Mouse (Mus musculus) limb, embryonic 10.5 days (tissue): ENCODE data around the gene Hydin. TPM values are rescaled to one million over a fixed set of nuclear protein-coding genes. Genes with fewer than 3 reads are reported as not detected.

Experiments
- DNase-seq: peaks from one replicate; pipeline ENCODE4 v3.0.0-alpha.2; 2017; ENCODE audit warnings: low spot score
- H3K27ac ChIP-seq: fragments of 300-500 bp; sonication (generic); 2 replicates; pipeline ENCODE4 v1.5.1; 2016; ENCODE audit warnings: mild to moderate bottlenecking
- H3K27me3 ChIP-seq: fragments of 300-500 bp; sonication (generic); 2 replicates; pipeline ENCODE4 v1.6.1; 2016; ENCODE audit warnings: low read depth, mild to moderate bottlenecking; ENCODE audit not compliant: poor library complexity, severe bottlenecking
- H3K36me3 ChIP-seq: fragments of 300-500 bp; sonication (generic); 2 replicates; pipeline ENCODE4 v1.6.1; 2016; ENCODE audit warnings: mild to moderate bottlenecking, moderate library complexity
- H3K4me1 ChIP-seq: fragments of 300-500 bp; sonication (generic); 2 replicates; pipeline ENCODE4 v1.6.1; 2016
- H3K4me3 ChIP-seq: fragments of 300-500 bp; sonication (generic); 2 replicates; pipeline ENCODE4 v1.5.1; 2016; ENCODE audit warnings: mild to moderate bottlenecking, moderate library complexity
- H3K9me3 ChIP-seq: fragments of 300-500 bp; sonication (generic); replicated peaks from 2 replicates; pipeline ENCODE4 v1.6.1; 2016; ENCODE audit warnings: mild to moderate bottlenecking
- WGBS: fragments of 180-500 bp; shearing (Covaris S2); methylation state at CpG from one replicate; pipeline ENCODE4 v1.1.7; 2016; 5-methylcytosine and 5-hydroxymethylcytosine counted together
- polyA plus RNA-seq: library from polyadenylated mRNA; unstranded; fragments of >200 nt; fragmentation: Nextera tagmentation; extraction: Ambion mirVana; gene quantifications from 2 replicates; pipeline ENCODE4 v1.2.1, GENCODE M21; 2016

Hydin gene
- polyA plus RNA-seq, 1 experiment from 2014 or later, result 0.01 TPM

DNA sequence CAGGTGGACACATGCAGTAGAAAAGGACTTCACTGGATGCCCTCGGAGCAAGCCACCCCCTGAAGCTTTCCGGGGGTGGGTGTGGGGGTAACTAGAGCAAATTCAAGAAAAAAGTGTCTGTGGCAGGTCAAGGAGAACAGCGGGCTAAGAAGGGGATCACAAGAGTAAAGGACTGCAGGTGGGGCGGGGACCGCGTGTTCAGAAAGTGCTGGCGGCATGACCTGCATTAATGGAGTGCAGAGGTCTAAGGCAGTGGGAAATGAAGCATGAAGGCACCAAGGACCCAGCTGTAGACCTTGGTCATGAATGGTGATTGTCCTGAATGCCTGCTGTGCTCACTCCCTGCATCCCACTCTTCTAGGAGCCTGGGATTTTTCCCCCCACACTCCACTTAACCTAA lies 151.0 kb downstream of the Hydin start:
- Histone ChIP-seq H3K27me3 (no peaks in the 10 kb centered on the region), H3K9me3 (no peaks in the 10 kb centered on the region), H3K36me3 (no peaks in the 10 kb centered on the region), H3K4me3 (no peak overlapping the region), H3K4me1 (peaks cover 20% of the 10 kb centered on the region), H3K27ac (no peak overlapping the region)
- 90% methylated on average over 7 of the region's 7 CpGs for WGBS
- DNase-seq, result no peak

DNA sequence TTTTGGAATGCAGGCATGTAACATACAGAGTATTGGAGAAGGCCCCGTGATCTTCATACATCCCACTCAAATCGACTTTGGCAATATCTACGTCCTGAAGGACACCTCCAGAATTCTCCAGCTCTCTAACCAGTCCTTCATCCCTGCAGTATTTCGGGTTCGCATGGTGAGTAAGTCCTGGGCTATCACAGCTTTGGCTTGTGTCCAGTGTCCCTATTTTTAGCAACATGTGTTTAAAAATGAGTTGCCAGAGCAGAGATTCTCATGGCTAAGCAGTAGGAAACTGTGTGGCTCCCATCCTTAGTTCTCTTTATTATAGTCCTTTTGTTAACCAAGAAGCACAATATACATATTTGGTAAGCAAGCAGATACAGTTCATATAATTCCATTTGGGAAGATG lies 152.9 kb downstream of the Hydin start:
- peaks cover 4% of the 10 kb centered on the region; the same call in 1 of the 2 replicates for H3K4me1 ChIP-seq
- H3K27me3 ChIP-seq, result no peaks in the 10 kb centered on the region
- H3K27ac ChIP-seq, result no peak overlapping the region
- H3K4me3 ChIP-seq, result no peak overlapping the region
- H3K36me3 ChIP-seq, result no peaks in the 10 kb centered on the region
- no peaks in the 10 kb centered on the region for H3K9me3 ChIP-seq
- WGBS, result 93% methylated on average over 5 of the region's 5 CpGs
- no peak for DNase-seq

DNA sequence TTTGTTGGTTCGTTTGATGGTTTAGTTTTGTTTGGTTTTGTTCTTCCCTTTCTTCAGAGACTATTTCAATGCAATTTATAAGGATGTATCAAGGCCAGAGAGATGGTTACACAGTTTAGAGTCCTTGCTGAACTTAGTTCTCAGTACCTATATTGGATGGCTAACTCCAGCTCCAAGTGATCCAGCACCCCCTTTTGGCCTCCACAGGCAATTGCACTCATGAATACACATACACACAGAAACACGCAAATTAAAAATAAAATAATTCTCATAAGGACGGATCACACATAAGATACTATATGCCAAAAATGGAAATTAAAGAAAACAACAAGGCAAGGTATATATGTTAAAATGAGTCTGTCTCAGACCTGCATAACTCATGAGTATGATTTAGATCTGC lies 153.4 kb downstream of the Hydin start:
- H3K9me3 ChIP-seq, result no peaks in the 10 kb centered on the region
- no peak overlapping the region for H3K27ac ChIP-seq
- DNase-seq, result no peak
- peaks cover under 1% of the 10 kb centered on the region; the same call in 1 of the 2 replicates for H3K4me1 ChIP-seq
- no peaks in the 10 kb centered on the region for H3K27me3 ChIP-seq
- H3K4me3 ChIP-seq, result no peak overlapping the region
- 86% methylated on average over 3 of the region's 3 CpGs for WGBS
- H3K36me3 ChIP-seq, result no peaks in the 10 kb centered on the region

- DNase-seq, result no peak
- H3K27me3 ChIP-seq, result no peaks in the 10 kb centered on the region
- no peaks in the 10 kb centered on the region for H3K9me3 ChIP-seq
- H3K36me3 ChIP-seq, result no peaks in the 10 kb centered on the region
- no peak overlapping the region for H3K4me3 ChIP-seq
- H3K4me1 ChIP-seq, result no peaks in the 10 kb centered on the region
- WGBS, result 90% methylated on average over 8 of the region's 8 CpGs
- no peak overlapping the region for H3K27ac ChIP-seq
Measured at GRCm38 (mm10) chr8:110424146-110424545, 157.4 kb downstream of the Hydin start.

- no peaks in the 10 kb centered on the region for H3K36me3 ChIP-seq
- no peaks in the 10 kb centered on the region for H3K9me3 ChIP-seq
- WGBS, result 92% methylated on average over 3 of the region's 3 CpGs
- no peaks in the 10 kb centered on the region for H3K27me3 ChIP-seq
- H3K4me1 ChIP-seq, result peaks cover 10% of the 10 kb centered on the region
- no peak overlapping the region for H3K27ac ChIP-seq
- DNase-seq, result no peak
- H3K4me3 ChIP-seq, result no peak overlapping the region
Measured at GRCm38 (mm10) chr8:110431340-110431739, 164.6 kb downstream of the Hydin start.

- H3K4me1 ChIP-seq, result 0 out of 2 replicates have a peak, but pooled peaks cover 3% of the 10 kb centered on the region
- no peak for DNase-seq
- no peak overlapping the region for H3K4me3 ChIP-seq
- WGBS, result 89% methylated on average over 4 of the region's 4 CpGs
- no peaks in the 10 kb centered on the region for H3K9me3 ChIP-seq
- H3K27me3 ChIP-seq, result no peaks in the 10 kb centered on the region
- no peaks in the 10 kb centered on the region for H3K36me3 ChIP-seq
- no peak overlapping the region for H3K27ac ChIP-seq
Measured at GRCm38 (mm10) chr8:110440528-110440927, 173.8 kb downstream of the Hydin start.

DNA sequence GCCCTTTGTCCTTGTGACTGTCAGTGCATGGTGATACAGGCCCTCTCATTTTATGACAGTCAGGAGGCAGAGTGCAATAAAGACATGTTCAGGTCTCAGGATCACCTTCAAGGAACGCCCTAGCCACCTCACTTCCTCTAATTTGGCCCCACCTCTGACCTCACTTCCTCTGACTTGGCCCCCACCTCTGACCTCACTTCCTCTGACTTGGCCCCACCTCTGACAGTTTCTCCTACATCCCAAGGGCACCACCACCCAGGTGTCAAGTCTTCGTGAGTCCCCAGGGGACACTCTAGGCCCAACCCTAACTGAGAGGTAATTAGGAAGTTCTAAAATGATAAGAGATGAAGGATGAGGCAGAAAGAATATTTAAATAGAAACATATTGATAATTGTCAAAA lies 177.5 kb downstream of the Hydin start:
- Histone ChIP-seq H3K27ac (no peak overlapping the region), H3K27me3 (no peaks in the 10 kb centered on the region), H3K36me3 (no peaks in the 10 kb centered on the region), H3K4me3 (no peak overlapping the region), H3K4me1 (0 out of 2 replicates have a peak, but pooled peaks cover 3% of the 10 kb centered on the region), H3K9me3 (no peaks in the 10 kb centered on the region)
- 75% methylated on average over 2 of the region's 2 CpGs for WGBS
- DNase-seq, result no peak

- DNase-seq, result no peak
- Histone ChIP-seq H3K36me3 (no peaks in the 10 kb centered on the region), H3K9me3 (no peaks in the 10 kb centered on the region), H3K4me3 (no peak overlapping the region), H3K27me3 (no peaks in the 10 kb centered on the region), H3K27ac (no peak overlapping the region), H3K4me1 (no peaks in the 10 kb centered on the region)
- 92% methylated on average over 6 of the region's 6 CpGs for WGBS
Measured at GRCm38 (mm10) chr8:110450463-110450862, 183.7 kb downstream of the Hydin start.

GRCm38 (mm10) chr8:110454466-110454865 lies 187.7 kb downstream of the Hydin start:
- Histone ChIP-seq H3K27ac (no peak overlapping the region), H3K4me1 (no peaks in the 10 kb centered on the region), H3K36me3 (no peaks in the 10 kb centered on the region), H3K4me3 (no peak overlapping the region), H3K27me3 (no peaks in the 10 kb centered on the region), H3K9me3 (no peaks in the 10 kb centered on the region)
- no peak for DNase-seq
- 91% methylated on average over 4 of the region's 4 CpGs for WGBS

DNA sequence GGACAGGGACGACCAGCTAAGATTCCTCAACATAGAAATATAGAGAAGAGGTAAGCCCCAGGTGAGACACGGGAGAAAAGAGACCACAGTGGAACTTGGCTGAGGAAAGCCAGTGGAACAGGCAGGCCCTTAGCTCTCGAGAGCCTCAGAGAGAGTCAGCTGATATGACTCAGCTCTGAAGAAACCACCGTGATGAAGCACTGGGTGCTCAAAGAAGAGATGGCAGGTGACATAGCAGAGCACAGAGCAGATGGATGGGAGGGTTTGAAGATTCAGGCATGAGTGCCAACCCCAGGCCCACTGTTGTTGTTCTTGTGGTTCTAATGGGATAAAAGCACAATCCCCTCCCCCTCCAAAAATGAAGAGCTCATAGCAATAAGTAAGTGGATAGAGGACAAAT lies 190.6 kb downstream of the Hydin start:
- H3K4me3 ChIP-seq, result no peak overlapping the region
- no peak for DNase-seq
- 82% methylated on average over 4 of the region's 4 CpGs for WGBS
- H3K27me3 ChIP-seq, result no peaks in the 10 kb centered on the region
- no peaks in the 10 kb centered on the region for H3K4me1 ChIP-seq
- no peaks in the 10 kb centered on the region for H3K36me3 ChIP-seq
- no peaks in the 10 kb centered on the region for H3K9me3 ChIP-seq
- H3K27ac ChIP-seq, result no peak overlapping the region

DNA sequence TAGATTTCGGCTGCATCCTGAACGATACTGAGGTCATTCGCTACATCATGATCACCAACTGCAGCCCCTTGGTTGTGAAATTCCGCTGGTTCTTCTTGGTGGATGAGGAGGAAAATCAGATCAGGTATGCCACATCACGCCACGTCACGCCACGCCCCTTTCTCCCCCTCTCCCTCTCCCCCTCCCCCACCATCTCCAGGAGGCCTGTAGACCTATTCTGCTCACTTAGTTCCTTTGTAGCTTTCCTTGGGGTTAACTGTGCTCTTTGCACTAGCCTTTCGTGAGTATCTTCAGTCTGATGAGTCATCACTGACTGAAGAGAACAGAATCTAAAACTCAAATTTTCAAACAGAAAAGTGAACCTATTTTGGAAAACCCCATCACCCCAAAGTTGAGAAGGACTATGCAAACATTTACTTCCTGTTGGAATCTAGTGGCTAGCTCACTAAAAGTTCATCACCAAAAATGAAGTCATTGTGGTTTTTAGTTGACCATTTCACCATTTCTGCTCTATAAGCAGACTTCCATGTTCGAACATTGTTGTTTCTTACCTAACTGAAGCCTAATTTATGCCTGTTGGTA lies 195.9 kb downstream of the Hydin start:
- no peaks in the 10 kb centered on the region for H3K27me3 ChIP-seq
- 91% methylated on average over 10 of the region's 10 CpGs for WGBS
- no peak overlapping the region for H3K4me3 ChIP-seq
- H3K36me3 ChIP-seq, result no peaks in the 10 kb centered on the region
- H3K4me1 ChIP-seq, result no peaks in the 10 kb centered on the region
- no peak for DNase-seq
- no peak overlapping the region for H3K27ac ChIP-seq
- no peaks in the 10 kb centered on the region for H3K9me3 ChIP-seq

DNA sequence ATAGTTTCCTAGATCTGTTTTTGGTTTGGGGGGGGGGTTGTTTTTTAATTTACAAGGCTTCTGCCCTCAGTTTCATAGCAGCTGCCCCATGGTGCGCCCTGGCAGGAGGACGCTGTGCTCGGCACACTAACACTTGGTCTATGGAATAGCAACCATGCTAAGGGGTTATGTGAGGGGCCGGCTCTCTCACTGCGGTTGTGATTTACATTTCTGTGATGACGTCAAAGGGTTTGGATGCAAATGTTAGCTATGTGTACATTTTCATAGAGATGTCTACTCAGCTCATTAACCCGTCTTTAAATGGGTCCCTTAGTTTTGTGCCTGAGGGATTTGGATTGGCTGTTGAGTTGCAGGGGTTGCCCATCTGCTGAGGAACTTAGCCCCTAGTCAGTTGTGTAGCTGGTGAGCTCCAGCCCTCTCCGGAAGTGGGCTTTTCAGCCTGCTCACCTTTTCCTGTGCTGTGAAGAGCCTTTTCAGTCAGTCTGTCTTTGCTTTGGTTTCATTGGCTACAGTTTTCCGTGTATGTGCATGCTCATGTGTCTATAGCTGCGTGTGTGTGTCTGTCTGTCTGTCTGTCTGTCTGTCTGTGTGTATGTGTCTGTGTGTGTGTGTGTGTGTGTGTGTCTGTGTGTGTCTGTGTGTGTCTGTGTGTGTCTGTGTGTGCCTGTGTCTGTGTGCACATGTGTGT lies 197.1 kb downstream of the Hydin start:
- Histone ChIP-seq H3K4me1 (no peaks in the 10 kb centered on the region), H3K36me3 (no peaks in the 10 kb centered on the region), H3K9me3 (no peaks in the 10 kb centered on the region), H3K27me3 (no peaks in the 10 kb centered on the region), H3K27ac (no peak overlapping the region), H3K4me3 (no peak overlapping the region)
- 87% methylated on average over 10 of the region's 10 CpGs for WGBS
- no peak for DNase-seq

GRCm38 (mm10) chr8:110465606-110466005 lies 198.8 kb downstream of the Hydin start:
- Histone ChIP-seq H3K4me3 (no peak overlapping the region), H3K36me3 (no peaks in the 10 kb centered on the region), H3K27me3 (no peaks in the 10 kb centered on the region), H3K27ac (no peak overlapping the region), H3K4me1 (no peaks in the 10 kb centered on the region), H3K9me3 (no peaks in the 10 kb centered on the region)
- no peak for DNase-seq
- 89% methylated on average over 9 of the region's 9 CpGs for WGBS
